Mouse (Mus musculus) midbrain, embryonic 11.5 days (tissue): ENCODE measurements around the gene Cxcr5. TPM values are rescaled to one million over a fixed set of nuclear protein-coding genes. Genes with fewer than 3 reads are reported as not detected.

Experiments used
- ATAC-seq: fragments of 200-750 bp; cut with Nextera tagmentation; 2 replicates; pipeline ENCODE4 v1.8.0; 2017; ENCODE audit warnings: moderate TSS enrichment, moderate library complexity; ENCODE audit not compliant: low FRiP score
- DNase-seq: peaks from one replicate; pipeline ENCODE4 v3.0.0; 2015; ENCODE audit warnings: low spot score; ENCODE audit errors: missing footprints
- H3K27ac ChIP-seq: fragments of 300-500 bp; sonication (generic); 2 replicates; pipeline ENCODE4 v1.5.1; 2014; ENCODE audit warnings: low read depth, low read length
- H3K27me3 ChIP-seq: fragments of 300-500 bp; sonication (generic); 2 replicates; pipeline ENCODE4 v1.6.1; 2014; ENCODE audit warnings: mild to moderate bottlenecking, low read length, moderate library complexity, mixed read lengths; ENCODE audit not compliant: control insufficient read depth, insufficient read depth
- H3K36me3 ChIP-seq: fragments of 300-500 bp; sonication (generic); 2 replicates; pipeline ENCODE4 v1.6.1; 2014; ENCODE audit warnings: mild to moderate bottlenecking, low read length, moderate library complexity, mixed read lengths; ENCODE audit not compliant: control insufficient read depth, insufficient read depth
- H3K4me1 ChIP-seq: fragments of 300-500 bp; sonication (generic); 2 replicates; pipeline ENCODE4 v1.6.1; 2014; ENCODE audit warnings: low read length; ENCODE audit not compliant: control insufficient read depth, insufficient read depth
- H3K4me2 ChIP-seq: fragments of 300-500 bp; sonication (generic); 2 replicates; pipeline ENCODE4 v1.6.1; 2014; ENCODE audit warnings: mild to moderate bottlenecking, moderate library complexity
- H3K4me3 ChIP-seq: fragments of 300-500 bp; sonication (generic); 2 replicates; pipeline ENCODE4 v1.5.1; 2014; ENCODE audit warnings: low read depth, low read length
- H3K9ac ChIP-seq: fragments of 300-500 bp; sonication (generic); 2 replicates; pipeline ENCODE4 v1.6.1; 2014; ENCODE audit warnings: low read length
- H3K9me3 ChIP-seq: fragments of 300-500 bp; sonication (generic); 2 replicates; pipeline ENCODE4 v1.6.1; 2016; ENCODE audit warnings: low read length; ENCODE audit not compliant: control insufficient read depth
- WGBS: fragments of 180-500 bp; shearing (Covaris S2); extraction: QIAGEN DNeasy Blood & Tissue Kit; methylation state at CpG from one replicate; pipeline ENCODE4 v1.1.7; 2014; 5-methylcytosine and 5-hydroxymethylcytosine counted together
- polyA plus RNA-seq: library from polyadenylated mRNA; unstranded; fragments of >200 nt; fragmentation: Nextera tagmentation; extraction: Ambion mirVana; gene quantifications from 2 replicates; pipeline ENCODE4 v1.2.1, GENCODE M21; 2014

Gene Cxcr5
- polyA plus RNA-seq, 1 experiment from 2014 or later: 0.10 TPM

GRCm38 (mm10) chr9:44552161-44552560 lies 9.5 kb downstream of the Cxcr5 start:
- no peaks in the 10 kb centered on the region for H3K4me1 ChIP-seq
- no peak overlapping the region for H3K9ac ChIP-seq
- no peaks in the 10 kb centered on the region for H3K9me3 ChIP-seq
- no peak overlapping the region for H3K4me2 ChIP-seq
- no peak overlapping the region for H3K27ac ChIP-seq
- no peak for DNase-seq
- no peak for ATAC-seq
- H3K36me3 ChIP-seq: no peaks in the 10 kb centered on the region
- no peak overlapping the region for H3K4me3 ChIP-seq
- H3K27me3 ChIP-seq: no peaks in the 10 kb centered on the region
- WGBS: 86% methylated on average over 8 of the region's 8 CpGs

- no peaks in the 10 kb centered on the region for H3K4me1 ChIP-seq
- H3K4me2 ChIP-seq: no peak overlapping the region
- DNase-seq (no peak), ATAC-seq (no peak)
- no peaks in the 10 kb centered on the region for H3K27me3 ChIP-seq
- H3K9me3 ChIP-seq: no peaks in the 10 kb centered on the region
- no peak overlapping the region for H3K4me3 ChIP-seq
- H3K9ac ChIP-seq: no peak overlapping the region
- 92% methylated on average over 10 of the region's 10 CpGs for WGBS
- H3K36me3 ChIP-seq: no peaks in the 10 kb centered on the region
- H3K27ac ChIP-seq: no peak overlapping the region
Observed at GRCm38 (mm10) chr9:44551138-44551537, 10.5 kb downstream of the Cxcr5 start.

- ATAC-seq (no peak), DNase-seq (no peak)
- Histone ChIP-seq H3K4me1 (no peaks in the 10 kb centered on the region), H3K4me3 (no peak overlapping the region), H3K27me3 (no peaks in the 10 kb centered on the region), H3K36me3 (no peaks in the 10 kb centered on the region), H3K27ac (no peak overlapping the region), H3K4me2 (no peak overlapping the region), H3K9me3 (no peaks in the 10 kb centered on the region), H3K9ac (no peak overlapping the region)
- WGBS: 90% methylated on average over 8 of the region's 8 CpGs
Observed at GRCm38 (mm10) chr9:44548412-44549152, 13.1 kb downstream of the Cxcr5 start.

GRCm38 (mm10) chr9:44544986-44545385 lies 16.7 kb downstream of the Cxcr5 start:
- WGBS: 91% methylated on average over 3 of the region's 3 CpGs
- no peak for ATAC-seq

GRCm38 (mm10) chr9:44542364-44542763 lies 19.3 kb downstream of the Cxcr5 start:
- H3K27ac ChIP-seq: no peak overlapping the region
- no peak for ATAC-seq
- no peak overlapping the region for H3K9ac ChIP-seq
- H3K36me3 ChIP-seq: no peaks in the 10 kb centered on the region
- DNase-seq: no peak
- H3K4me2 ChIP-seq: no peak overlapping the region
- no peaks in the 10 kb centered on the region for H3K4me1 ChIP-seq
- no peaks in the 10 kb centered on the region for H3K9me3 ChIP-seq
- H3K27me3 ChIP-seq: no peaks in the 10 kb centered on the region
- 85% methylated on average over 4 of the region's 4 CpGs for WGBS
- H3K4me3 ChIP-seq: no peak overlapping the region

More at GRCm38 (mm10) chr9:44544986-44545385, 16.7 kb downstream of the Cxcr5 start:
- Histone ChIP-seq H3K9ac (no peak overlapping the region), H3K4me2 (no peak overlapping the region), H3K4me1 (no peaks in the 10 kb centered on the region), H3K9me3 (no peaks in the 10 kb centered on the region), H3K4me3 (no peak overlapping the region), H3K36me3 (no peaks in the 10 kb centered on the region), H3K27me3 (no peaks in the 10 kb centered on the region), H3K27ac (no peak overlapping the region)
- no peak for DNase-seq

- ATAC-seq (no peak), DNase-seq (no peak)
- WGBS: 81% methylated on average over 3 of the region's 3 CpGs
- H3K9me3 ChIP-seq: no peaks in the 10 kb centered on the region
- H3K4me1 ChIP-seq: no peaks in the 10 kb centered on the region
- no peak overlapping the region for H3K4me3 ChIP-seq
- no peaks in the 10 kb centered on the region for H3K27me3 ChIP-seq
- H3K27ac ChIP-seq: no peak overlapping the region
- no peak overlapping the region for H3K4me2 ChIP-seq
- H3K9ac ChIP-seq: no peak overlapping the region
- H3K36me3 ChIP-seq: no peaks in the 10 kb centered on the region
Observed at GRCm38 (mm10) chr9:44540676-44541075, 21.0 kb downstream of the Cxcr5 start.

GRCm38 (mm10) chr9:44539816-44540421 lies 21.8 kb downstream of the Cxcr5 start:
- Histone ChIP-seq H3K9ac (no peak overlapping the region), H3K36me3 (no peaks in the 10 kb centered on the region), H3K4me1 (no peaks in the 10 kb centered on the region), H3K27ac (no peak overlapping the region), H3K4me3 (no peak overlapping the region), H3K4me2 (no peak overlapping the region), H3K27me3 (no peaks in the 10 kb centered on the region), H3K9me3 (no peaks in the 10 kb centered on the region)
- WGBS: 67% methylated on average over 2 of the region's 2 CpGs
- ATAC-seq: no peak
- no peak for DNase-seq

GRCm38 (mm10) chr9:44537625-44538301 lies 23.9 kb downstream of the Cxcr5 start:
- Histone ChIP-seq H3K27me3 (no peaks in the 10 kb centered on the region), H3K9me3 (no peaks in the 10 kb centered on the region), H3K4me3 (no peak overlapping the region), H3K4me2 (no peak overlapping the region), H3K4me1 (no peaks in the 10 kb centered on the region), H3K27ac (no peak overlapping the region), H3K36me3 (no peaks in the 10 kb centered on the region), H3K9ac (no peak overlapping the region)
- DNase-seq: no peak
- 78% methylated on average over 19 of the region's 19 CpGs for WGBS
- ATAC-seq: no peak

- H3K36me3 ChIP-seq: no peaks in the 10 kb centered on the region
- no peak for DNase-seq
- H3K9me3 ChIP-seq: no peaks in the 10 kb centered on the region
- H3K27me3 ChIP-seq: no peaks in the 10 kb centered on the region
- no peak overlapping the region for H3K27ac ChIP-seq
- no peak overlapping the region for H3K4me3 ChIP-seq
- H3K4me1 ChIP-seq: no peaks in the 10 kb centered on the region
- no peak overlapping the region for H3K9ac ChIP-seq
- WGBS: 83% methylated on average over 6 of the region's 6 CpGs
- no peak for ATAC-seq
- no peak overlapping the region for H3K4me2 ChIP-seq
Observed at GRCm38 (mm10) chr9:44532991-44533580, 28.6 kb downstream of the Cxcr5 start.
